In the genomic region with DNA sequence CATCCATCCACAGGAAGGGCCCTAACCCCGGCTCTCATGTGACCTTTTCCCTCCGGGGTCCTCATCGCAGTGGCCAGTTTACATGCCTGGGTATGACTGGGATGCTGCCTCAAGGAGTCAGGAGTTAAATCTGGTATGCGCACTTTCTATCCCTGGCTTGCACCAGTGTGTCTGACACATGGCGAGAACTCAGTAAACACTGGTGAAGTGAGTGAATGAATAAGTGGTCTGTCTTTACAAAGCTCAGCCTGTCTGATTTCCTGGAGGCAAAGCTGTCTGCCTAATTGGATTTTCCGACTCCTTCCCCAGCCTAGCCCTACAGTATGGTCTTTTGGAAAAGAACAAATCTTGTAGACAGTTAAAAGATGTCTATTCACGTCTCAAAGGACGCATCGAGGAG, we compare ENCODE assay signal across 9 mouse cellular contexts. TPM values are rescaled to one million over a fixed set of nuclear protein-coding genes. Genes with fewer than 3 reads are reported as not detected.
DNase-seq lines count a peak whose midpoint lies in the region; ATAC-seq and TF ChIP-seq lines count a peak whose summit lies in the region.
"Had no signal": no experiment of that assay in that cellular context is flagged by ENCODE, and none has a peak within 500 bp of the region (broad histone marks: within the 10 kb centered on the region; RNA-seq: fewer than 3 reads in every experiment).

No protein-coding gene starts in this region.

- WGBS in limb, embryonic 12.5 days: 70% methylated on average over 9 of the region's 9 CpGs
- WGBS in limb, embryonic 10.5 days: 71% methylated on average over 9 of the region's 9 CpGs
- WGBS in embryonic facial prominence, embryonic 12.5 days: 23% methylated on average over 9 of the region's 9 CpGs
- 40% methylated on average over 9 of the region's 9 CpGs for WGBS in hindbrain, embryonic 13.5 days
- WGBS in midbrain, postnatal 0 days: 25% methylated on average over 9 of the region's 9 CpGs

- H3K36me3 ChIP-seq in limb, embryonic 12.5 days: no peaks in the 10 kb centered on the region
- peaks cover 2% of the 10 kb centered on the region; the same call in 1 of the 2 replicates for H3K36me3 ChIP-seq in limb, embryonic 10.5 days
- no peaks in the 10 kb centered on the region for H3K36me3 ChIP-seq in embryonic facial prominence, embryonic 12.5 days
- H3K36me3 ChIP-seq in hindbrain, embryonic 13.5 days: no peaks in the 10 kb centered on the region
- H3K36me3 ChIP-seq in midbrain, postnatal 0 days (ENCODE audit: insufficient read depth, low read length): no peaks in the 10 kb centered on the region

- ATAC-seq in limb, embryonic 12.5 days (ENCODE audit: insufficient number of reproducible peaks, insufficient read depth, low FRiP score, low TSS enrichment, low read depth): no peak
- no peak for ATAC-seq in embryonic facial prominence, embryonic 12.5 days (ENCODE audit: insufficient number of reproducible peaks, insufficient read depth, low FRiP score, low TSS enrichment)
- ATAC-seq in hindbrain, embryonic 13.5 days (ENCODE audit: low FRiP score): no peak
- ATAC-seq in midbrain, postnatal 0 days (ENCODE audit: low FRiP score): no peak

- no peak overlapping the region for H3K4me2 ChIP-seq in limb, embryonic 12.5 days
- H3K4me2 ChIP-seq in embryonic facial prominence, embryonic 12.5 days (replicated peaks): peak overlapping the region; percentile 46; the same call in 1 of the 2 replicates
- no peak overlapping the region for H3K4me2 ChIP-seq in hindbrain, embryonic 13.5 days
- H3K4me2 ChIP-seq in midbrain, postnatal 0 days (ENCODE audit: low read depth, low read length, poor library complexity, severe bottlenecking): peak overlapping the region; percentile 21; the same call in 1 of the 2 replicates

- TF ChIP-seq CTCF in midbrain, postnatal 0 days (IDR thresholded peaks at IDR 0.05): no peak

- H3K9me3 ChIP-seq in limb, embryonic 12.5 days: no peaks in the 10 kb centered on the region
- H3K9me3 ChIP-seq in limb, embryonic 10.5 days (replicated peaks): no peaks in the 10 kb centered on the region
- no peaks in the 10 kb centered on the region for H3K9me3 ChIP-seq in embryonic facial prominence, embryonic 12.5 days
- H3K9me3 ChIP-seq in hindbrain, embryonic 13.5 days: no peaks in the 10 kb centered on the region
- no peaks in the 10 kb centered on the region for H3K9me3 ChIP-seq in midbrain, postnatal 0 days (ENCODE audit: low read length)

- H3K27ac ChIP-seq in limb, embryonic 12.5 days: peak overlapping the region; percentile 67
- H3K27ac ChIP-seq in limb, embryonic 10.5 days: no peak overlapping the region
- H3K27ac ChIP-seq in embryonic facial prominence, embryonic 12.5 days: no peak overlapping the region
- peak overlapping the region; percentile 58 for H3K27ac ChIP-seq in hindbrain, embryonic 13.5 days
- H3K27ac ChIP-seq in midbrain, postnatal 0 days (ENCODE audit: low read depth, low read length): 0 out of 2 replicates have a peak overlapping the region, but pooled peaks have one; percentile 1
- H3K27ac ChIP-seq: liver, embryonic 14.5 days had no signal

- DNase-seq in limb, embryonic 10.5 days (ENCODE audit: low spot score): no peak
- peak; percentile 43 for DNase-seq in midbrain, postnatal 0 days (ENCODE audit: low spot score)
- no peak for DNase-seq in adrenal gland, postnatal 14 days
- no peak for DNase-seq in ovary, postnatal 14 days (ENCODE audit: low spot score)
- no peak for DNase-seq in natural killer cell, adult 2 months (ENCODE audit: low spot score in 2 of 2)

- H3K4me3 ChIP-seq in limb, embryonic 12.5 days (replicated peaks): no peak overlapping the region
- H3K4me3 ChIP-seq in limb, embryonic 10.5 days: no peak overlapping the region
- no peak overlapping the region for H3K4me3 ChIP-seq in embryonic facial prominence, embryonic 12.5 days
- H3K4me3 ChIP-seq in hindbrain, embryonic 13.5 days: no peak overlapping the region
- H3K4me3 ChIP-seq in midbrain, postnatal 0 days (ENCODE audit: low read depth, low read length): no peak overlapping the region

- 0 out of 2 replicates have a peak overlapping the region, but pooled peaks have one; percentile 34 for H3K9ac ChIP-seq in limb, embryonic 12.5 days (replicated peaks)
- no peak overlapping the region for H3K9ac ChIP-seq in embryonic facial prominence, embryonic 12.5 days
- 0 out of 2 replicates have a peak overlapping the region, but pooled peaks have one; percentile 2 for H3K9ac ChIP-seq in hindbrain, embryonic 13.5 days
- H3K9ac ChIP-seq in midbrain, postnatal 0 days (replicated peaks; ENCODE audit: low read length, poor library complexity, severe bottlenecking): no peak overlapping the region
- H3K9ac ChIP-seq: liver, embryonic 14.5 days had no signal

- peaks cover 24% of the 10 kb centered on the region for H3K4me1 ChIP-seq in limb, embryonic 12.5 days (replicated peaks)
- peaks cover 24% of the 10 kb centered on the region for H3K4me1 ChIP-seq in limb, embryonic 10.5 days
- peaks cover 12% of the 10 kb centered on the region for H3K4me1 ChIP-seq in embryonic facial prominence, embryonic 12.5 days
- H3K4me1 ChIP-seq in hindbrain, embryonic 13.5 days (replicated peaks): peaks cover 83% of the 10 kb centered on the region
- H3K4me1 ChIP-seq in midbrain, postnatal 0 days (ENCODE audit: insufficient read depth, low read length): peaks cover 7% of the 10 kb centered on the region; the same call in 1 of the 2 replicates

- no peaks in the 10 kb centered on the region for H3K27me3 ChIP-seq in limb, embryonic 12.5 days
- H3K27me3 ChIP-seq in limb, embryonic 10.5 days (ENCODE audit: low read depth, poor library complexity, severe bottlenecking): no peaks in the 10 kb centered on the region
- H3K27me3 ChIP-seq in embryonic facial prominence, embryonic 12.5 days: no peaks in the 10 kb centered on the region
- no peaks in the 10 kb centered on the region for H3K27me3 ChIP-seq in hindbrain, embryonic 13.5 days
- H3K27me3 ChIP-seq in midbrain, postnatal 0 days (ENCODE audit: insufficient read depth, low read length): no peaks in the 10 kb centered on the region

RNA-seq across cellular contexts. Expression of a gene that starts 45.8 kb away (rescaled TPM):
- polyA plus RNA-seq in limb, embryonic 12.5 days (2016; fragmentation: Nextera tagmentation; extraction: Ambion mirVana): 22.0 and 31.9 TPM in 2 replicates
- 25.2 and 26.7 TPM in 2 replicates for polyA plus RNA-seq in limb, embryonic 10.5 days (2016; fragmentation: Nextera tagmentation; extraction: Ambion mirVana)
- 28.0 and 32.0 TPM in 2 replicates for polyA plus RNA-seq in embryonic facial prominence, embryonic 12.5 days (2016; fragmentation: Nextera tagmentation; extraction: Ambion mirVana)
- 77.6 and 79.2 TPM in 2 replicates for polyA plus RNA-seq in hindbrain, embryonic 13.5 days (2015; fragmentation: Nextera tagmentation; extraction: Ambion mirVana)
- 68.7 and 86.2 TPM in 2 replicates for total RNA-seq in midbrain, postnatal 0 days (2014; rRNA removed)
- polyA plus RNA-seq in midbrain, postnatal 0 days (2015; fragmentation: Nextera tagmentation; extraction: Ambion mirVana): 39.3 and 59.3 TPM in 2 replicates
- 12.0 and 16.7 TPM in 2 replicates for total RNA-seq in adrenal gland, postnatal 14 days (2021)

Comparison
In these comparisons a context has a peak if more than half of its experiments do, and no peak if none do; other contexts are left out.
1. H3K27ac ChIP-seq: peak in limb, embryonic 12.5 days (single experiment), hindbrain, embryonic 13.5 days (single experiment) and midbrain, postnatal 0 days (single experiment); none in limb, embryonic 10.5 days (single experiment) and embryonic facial prominence, embryonic 12.5 days (single experiment).
2. H3K4me2 ChIP-seq: peak in embryonic facial prominence, embryonic 12.5 days (single experiment) and midbrain, postnatal 0 days (single experiment); none in limb, embryonic 12.5 days (single experiment) and hindbrain, embryonic 13.5 days (single experiment).
3. H3K9ac ChIP-seq: peak in limb, embryonic 12.5 days (single experiment) and hindbrain, embryonic 13.5 days (single experiment); none in embryonic facial prominence, embryonic 12.5 days (single experiment) and midbrain, postnatal 0 days (single experiment).